Mouse (Mus musculus) midbrain, postnatal 0 days (tissue): ENCODE results near the gene Zim1. TPM values are rescaled to one million over a fixed set of nuclear protein-coding genes. Genes with fewer than 3 reads are reported as not detected.

Source experiments
- ATAC-seq: fragments of 200-750 bp; cut with Nextera tagmentation; 2 replicates; pipeline ENCODE4 v1.8.0; 2017; ENCODE audit warnings: moderate number of reproducible peaks, mild to moderate bottlenecking, moderate TSS enrichment, moderate library complexity; ENCODE audit not compliant: low FRiP score
- DNase-seq: peaks from one replicate; pipeline ENCODE4 v3.0.0-alpha.2; 2015; ENCODE audit warnings: low spot score
- H3K27ac ChIP-seq: fragments of 300-500 bp; sonication (generic); 2 replicates; pipeline ENCODE4 v1.5.1; 2014; ENCODE audit warnings: low read depth, mild to moderate bottlenecking, low read length, mixed read lengths
- H3K27me3 ChIP-seq: fragments of 300-500 bp; sonication (generic); 2 replicates; pipeline ENCODE4 v1.6.1; 2014; ENCODE audit warnings: low read length, control low read depth, mixed read lengths; ENCODE audit not compliant: insufficient read depth
- H3K36me3 ChIP-seq: fragments of 300-500 bp; sonication (generic); 2 replicates; pipeline ENCODE4 v1.6.1; 2014; ENCODE audit warnings: low read length, control low read depth, mixed read lengths; ENCODE audit not compliant: insufficient read depth
- H3K4me1 ChIP-seq: fragments of 300-500 bp; sonication (generic); 2 replicates; pipeline ENCODE4 v1.6.1; 2014; ENCODE audit warnings: mild to moderate bottlenecking, control low read depth, antibody characterized with exemption, low read length, mixed read lengths; ENCODE audit not compliant: insufficient read depth
- H3K4me2 ChIP-seq: fragments of 300-500 bp; sonication (generic); 2 replicates; pipeline ENCODE4 v1.6.1; 2014; ENCODE audit warnings: low read depth, mild to moderate bottlenecking, low read length, mixed read lengths; ENCODE audit not compliant: poor library complexity, severe bottlenecking
- H3K4me3 ChIP-seq: fragments of 300-500 bp; sonication (generic); 2 replicates; pipeline ENCODE4 v1.5.1; 2014; ENCODE audit warnings: low read depth, mild to moderate bottlenecking, low read length, moderate library complexity
- H3K9ac ChIP-seq: fragments of 300-500 bp; sonication (generic); replicated peaks from 2 replicates; pipeline ENCODE4 v1.6.1; 2014; ENCODE audit warnings: mild to moderate bottlenecking, low read length, moderate library complexity, mixed read lengths; ENCODE audit not compliant: poor library complexity, severe bottlenecking
- H3K9me3 ChIP-seq: fragments of 300-500 bp; sonication (generic); 2 replicates; pipeline ENCODE4 v1.6.1; 2016; ENCODE audit warnings: low read length, control low read depth
- CTCF ChIP-seq: IDR thresholded peaks from 2 replicates; pipeline ENCODE4 v1.5.1; 2016; ENCODE audit warnings: antibody characterized with exemption, mild to moderate bottlenecking
- WGBS: fragments of 180-500 bp; shearing (Covaris S2); extraction: QIAGEN DNeasy Blood & Tissue Kit; methylation state at CpG from one replicate; pipeline ENCODE4 v1.1.7; 2014; 5-methylcytosine and 5-hydroxymethylcytosine counted together
- polyA plus RNA-seq: library from polyadenylated mRNA; unstranded; fragments of >200 nt; fragmentation: Nextera tagmentation; extraction: Ambion mirVana; gene quantifications from 2 replicates; pipeline ENCODE4 v1.2.1, GENCODE M21; 2015
- total RNA-seq: library from RNA; depleted of rRNA; stranded (reverse); fragments of >200 nt; gene quantifications from 2 replicates; pipeline ENCODE4 v1.2.3, GENCODE M21; 2014

Gene Zim1
- total and polyA plus RNA-seq, 2 experiments from 2014 or later: 10.0 to 32.8 TPM

GRCm38 (mm10) chr7:6709396-6709795 lies 13.1 kb upstream of the Zim1 start:
- Histone ChIP-seq H3K4me1 (no peaks in the 10 kb centered on the region), H3K9ac (no peak overlapping the region), H3K27me3 (no peaks in the 10 kb centered on the region), H3K36me3 (peaks cover 34% of the 10 kb centered on the region), H3K4me3 (no peak overlapping the region), H3K9me3 (no peaks in the 10 kb centered on the region), H3K4me2 (no peak overlapping the region), H3K27ac (no peak overlapping the region)
- ATAC-seq (no peak), DNase-seq (no peak)
- WGBS: 95% methylated on average over 15 of the region's 15 CpGs
- no peak for TF ChIP-seq CTCF

- TF ChIP-seq CTCF: no peak
- DNase-seq: no peak
- H3K27ac ChIP-seq: no peak overlapping the region
- H3K9ac ChIP-seq: no peak overlapping the region
- H3K36me3 ChIP-seq: peaks cover 34% of the 10 kb centered on the region
- H3K27me3 ChIP-seq: no peaks in the 10 kb centered on the region
- H3K4me1 ChIP-seq: no peaks in the 10 kb centered on the region
- WGBS: 86% methylated on average over 17 of the region's 17 CpGs
- no peaks in the 10 kb centered on the region for H3K9me3 ChIP-seq
- H3K4me2 ChIP-seq: no peak overlapping the region
- H3K4me3 ChIP-seq: no peak overlapping the region
- ATAC-seq: 0 out of 2 replicates have a peak, but pooled peaks have one; percentile 32
Observed at GRCm38 (mm10) chr7:6708451-6709180, 12.4 kb upstream of the Zim1 start.

GRCm38 (mm10) chr7:6707416-6708015 lies 11.3 kb upstream of the Zim1 start:
- DNase-seq (no peak), ATAC-seq (no peak)
- Histone ChIP-seq H3K4me3 (no peak overlapping the region), H3K9ac (no peak overlapping the region), H3K27ac (no peak overlapping the region), H3K27me3 (no peaks in the 10 kb centered on the region), H3K4me1 (no peaks in the 10 kb centered on the region), H3K4me2 (no peak overlapping the region), H3K36me3 (peaks cover 25% of the 10 kb centered on the region; the same call in 1 of the 2 replicates), H3K9me3 (no peaks in the 10 kb centered on the region)
- 93% methylated on average over 23 of the region's 23 CpGs for WGBS
- TF ChIP-seq CTCF: no peak

- DNase-seq (no peak), ATAC-seq (no peak)
- no peak for TF ChIP-seq CTCF
- H3K27me3 ChIP-seq: no peaks in the 10 kb centered on the region
- H3K4me2 ChIP-seq: no peak overlapping the region
- H3K4me3 ChIP-seq: no peak overlapping the region
- H3K9ac ChIP-seq: no peak overlapping the region
- no peaks in the 10 kb centered on the region for H3K4me1 ChIP-seq
- no peaks in the 10 kb centered on the region for H3K36me3 ChIP-seq
- 85% methylated on average over 3 of the region's 3 CpGs for WGBS
- no peak overlapping the region for H3K27ac ChIP-seq
- no peaks in the 10 kb centered on the region for H3K9me3 ChIP-seq
Observed at GRCm38 (mm10) chr7:6699230-6699629, 3.0 kb upstream of the Zim1 start.

- no peak overlapping the region for H3K9ac ChIP-seq
- H3K9me3 ChIP-seq: no peaks in the 10 kb centered on the region
- H3K4me3 ChIP-seq: no peak overlapping the region
- no peaks in the 10 kb centered on the region for H3K4me1 ChIP-seq
- H3K4me2 ChIP-seq: no peak overlapping the region
- no peak for TF ChIP-seq CTCF
- DNase-seq: no peak
- no peaks in the 10 kb centered on the region for H3K27me3 ChIP-seq
- ATAC-seq: 0 out of 2 replicates have a peak, but pooled peaks have one; percentile 16
- H3K36me3 ChIP-seq: peaks cover 7% of the 10 kb centered on the region
- WGBS: 93% methylated on average over 6 of the region's 6 CpGs
- H3K27ac ChIP-seq: no peak overlapping the region
Observed at GRCm38 (mm10) chr7:6685511-6685910, 10.7 kb downstream of the Zim1 start.

GRCm38 (mm10) chr7:6666726-6667125 lies 29.5 kb downstream of the Zim1 start:
- H3K4me3 ChIP-seq: no peak overlapping the region
- H3K27ac ChIP-seq: no peak overlapping the region
- ATAC-seq (no peak), DNase-seq (no peak)
- H3K36me3 ChIP-seq: no peaks in the 10 kb centered on the region
- no peaks in the 10 kb centered on the region for H3K9me3 ChIP-seq
- H3K4me1 ChIP-seq: no peaks in the 10 kb centered on the region
- no peak overlapping the region for H3K9ac ChIP-seq
- H3K27me3 ChIP-seq: no peaks in the 10 kb centered on the region
- no peak for TF ChIP-seq CTCF
- H3K4me2 ChIP-seq: no peak overlapping the region
- 78% methylated on average over 3 of the region's 3 CpGs for WGBS
